Mouse (Mus musculus): ENCODE measurements at regions not wholly inside any gene's neighbourhood (a gene's known extent, or its start where the extent isn't known, plus 50 kb on each side); places are given as distances from the start of the nearest gene placed in this dataset.
A peak's percentile ranks its signal among the peaks of the same experiment; 100 is the strongest.

DNA sequence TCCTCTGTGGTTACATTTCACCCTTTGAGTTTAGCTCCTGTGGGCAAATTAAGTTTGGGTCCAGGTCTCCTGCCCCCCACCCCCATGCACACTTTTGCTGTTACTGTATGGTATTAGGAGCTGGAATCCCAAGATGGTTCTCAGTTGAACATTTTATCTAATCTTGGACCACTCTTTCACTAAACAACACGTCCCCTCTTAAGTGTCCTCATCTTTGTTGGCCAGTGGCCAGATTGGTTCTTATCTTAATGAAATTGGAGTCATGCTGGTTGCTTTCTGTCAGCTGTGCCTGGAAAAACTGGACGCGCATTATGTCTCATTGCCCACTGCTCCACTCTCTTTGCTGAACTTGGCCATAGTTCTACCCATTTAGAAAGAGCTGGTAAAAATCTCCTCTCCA lies 391.1 kb upstream of the Pbx1 start:
- DNase-seq (ENCODE audit: low read depth, low spot score), result no peak

DNA sequence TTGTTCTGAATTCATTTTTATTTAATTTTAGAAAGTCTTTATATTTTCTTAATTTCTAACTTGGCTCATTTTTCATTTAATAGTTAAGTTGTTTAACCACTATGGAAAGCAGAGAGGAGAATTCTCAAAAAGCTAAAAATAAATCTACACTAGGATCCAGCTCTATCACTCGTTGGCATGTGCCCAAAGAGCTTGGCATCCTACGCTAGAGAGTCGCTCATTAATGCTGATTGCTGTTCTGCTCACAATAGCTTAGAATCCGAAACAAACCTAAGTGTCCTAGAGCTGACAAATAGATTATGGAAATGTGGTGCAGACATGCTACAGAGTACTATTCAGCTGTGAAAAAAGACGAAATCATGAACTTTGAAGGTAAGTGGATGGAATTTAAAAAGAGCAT lies 386.3 kb upstream of the Pbx1 start:
- DNase-seq (ENCODE audit: low read depth, low spot score), result no peak

DNA sequence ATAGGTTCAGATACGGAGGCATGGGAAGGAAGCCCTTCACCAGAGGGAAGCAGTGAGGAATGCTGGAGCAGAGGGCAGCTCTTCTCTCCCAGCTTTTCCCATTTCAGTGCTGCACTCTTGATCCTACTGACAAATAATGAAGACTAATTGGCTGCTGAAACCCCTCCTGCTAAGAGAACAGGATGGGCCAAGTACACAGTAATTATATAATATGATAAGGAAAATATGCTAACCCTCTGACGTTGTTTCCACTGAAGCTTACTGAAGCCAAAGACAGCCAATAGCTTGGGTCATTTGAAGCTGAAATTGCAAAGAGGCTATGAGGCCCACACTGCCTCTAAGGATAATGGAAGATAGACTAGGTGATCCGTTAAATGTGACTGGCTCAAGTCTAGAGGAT lies 375.0 kb upstream of the Pbx1 start:
- DNase-seq (ENCODE audit: low read depth, low spot score), result no peak

DNA sequence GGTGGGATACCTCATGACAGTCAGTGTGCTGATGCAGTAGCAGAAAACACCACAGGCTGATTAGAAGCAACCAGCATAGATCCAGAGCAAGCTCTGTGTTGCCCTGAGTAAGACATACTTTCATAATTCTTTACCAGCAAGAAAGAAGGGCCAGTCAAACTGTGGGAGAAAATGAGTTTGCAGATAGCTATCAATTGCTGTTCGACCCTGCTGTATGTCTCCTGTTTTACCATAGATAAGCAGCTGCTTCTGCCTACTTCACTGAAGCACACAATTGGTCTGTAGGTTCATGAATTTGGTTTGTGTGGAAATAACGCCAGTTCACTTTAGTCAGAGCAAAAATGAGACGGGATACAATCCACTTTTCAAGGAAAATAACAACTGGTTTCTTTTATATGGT lies 373.4 kb upstream of the Pbx1 start:
- DNase-seq (ENCODE audit: low read depth, low spot score), result no peak

DNA sequence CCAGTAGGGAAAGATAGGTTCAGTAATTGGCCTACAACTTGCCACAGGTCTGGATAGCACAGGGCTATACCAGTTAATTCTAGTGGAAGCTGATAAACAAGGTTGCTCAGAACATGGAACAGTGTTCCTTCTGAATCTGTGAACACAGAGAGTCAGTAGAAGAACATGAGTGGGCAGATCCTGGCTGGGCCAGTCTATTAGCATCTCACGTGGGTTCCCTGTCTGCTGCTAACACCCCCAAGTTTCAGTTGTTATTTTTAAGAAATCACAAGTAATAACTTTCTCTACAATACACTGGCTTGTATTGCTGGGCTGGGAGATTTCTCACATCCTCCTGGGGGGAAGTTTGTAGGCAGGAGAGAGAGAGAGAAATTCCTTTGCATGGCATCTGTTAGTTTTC lies 369.0 kb upstream of the Pbx1 start:
- no peak for DNase-seq (ENCODE audit: low read depth, low spot score)

DNA sequence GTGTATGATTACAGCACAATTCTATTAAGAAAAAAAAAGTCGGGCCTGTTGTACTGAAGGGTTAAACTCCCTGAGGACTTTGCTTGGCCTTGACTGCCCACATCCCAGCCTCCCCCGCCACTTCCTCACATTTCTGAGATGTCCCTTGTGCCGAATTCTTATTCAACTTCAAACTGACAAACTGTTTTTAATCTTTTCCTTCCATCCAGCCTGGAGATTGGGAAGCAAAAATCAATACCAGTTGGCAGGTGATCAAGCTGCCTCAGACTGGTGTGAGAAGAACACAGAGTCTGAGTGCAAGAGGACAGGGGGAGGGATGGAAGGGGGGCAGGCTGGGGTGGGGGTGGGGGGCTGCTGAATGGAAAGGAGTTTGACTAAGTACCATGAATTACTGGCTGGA lies 354.7 kb upstream of the Pbx1 start:
- DNase-seq (ENCODE audit: low read depth, low spot score), result no peak

DNA sequence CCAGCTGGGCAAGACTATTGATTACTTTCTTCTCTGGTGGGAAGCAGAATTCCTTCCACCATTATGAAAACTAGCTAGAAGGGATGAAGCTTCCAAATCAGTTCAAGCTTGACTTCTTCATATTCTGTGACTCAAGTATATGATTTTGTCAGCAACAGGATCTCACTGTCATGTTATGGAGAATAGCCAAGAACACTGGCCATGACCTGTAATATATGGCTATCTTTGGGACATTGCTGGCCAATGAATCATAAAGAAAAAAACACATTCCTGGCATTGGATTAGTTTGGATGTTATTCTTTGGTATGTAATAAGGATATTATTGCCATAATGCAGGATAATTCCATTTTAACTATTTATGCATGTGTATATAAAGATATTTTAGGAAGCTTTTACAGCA lies 351.8 kb upstream of the Pbx1 start:
- DNase-seq (ENCODE audit: low read depth, low spot score), result no peak

DNA sequence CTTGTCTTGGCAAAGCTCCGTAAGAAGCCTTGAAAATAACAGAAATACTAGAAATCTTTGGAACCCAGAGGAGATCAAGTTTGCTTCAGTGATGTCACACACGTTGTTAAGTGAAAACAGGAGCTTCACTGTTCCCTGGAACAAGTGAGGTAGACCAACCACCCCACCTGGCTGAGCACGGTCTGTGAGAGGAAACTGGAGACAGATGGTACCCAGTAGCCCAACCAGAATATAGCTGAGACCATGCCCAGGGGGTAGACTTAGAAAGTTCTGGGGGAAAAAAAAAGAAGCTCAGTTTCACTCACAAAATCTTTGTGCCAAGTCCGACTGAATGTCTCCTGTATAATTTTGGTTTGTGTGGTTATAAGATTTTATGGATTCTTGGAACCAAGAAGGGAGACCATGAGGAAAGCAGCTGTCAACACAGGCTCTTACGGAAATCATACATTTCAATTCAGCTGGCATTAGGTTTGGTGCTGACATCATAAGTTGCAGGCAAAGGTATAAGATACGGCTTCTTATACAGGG lies 332.4 kb upstream of the Pbx1 start:
- DNase-seq (ENCODE audit: low read depth, low spot score), result no peak

DNA sequence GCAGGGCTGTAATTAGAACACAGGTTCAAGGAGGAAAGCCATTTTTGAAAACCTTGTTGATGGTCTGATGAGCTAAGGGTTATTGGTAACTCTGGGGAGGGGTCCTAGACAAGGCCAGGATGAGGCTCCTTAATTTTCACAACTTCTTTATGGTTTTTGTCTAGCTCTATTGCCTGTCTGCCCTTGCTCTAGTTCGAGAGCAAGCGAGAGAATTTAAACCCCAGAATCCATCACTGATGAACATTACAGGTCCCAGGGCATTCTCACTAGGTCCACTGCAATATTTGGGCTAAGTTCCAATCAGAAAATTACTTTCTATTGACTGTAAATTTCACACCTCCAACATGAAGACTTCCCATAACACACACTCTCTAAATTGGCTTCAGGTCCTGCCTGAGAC lies 329.0 kb upstream of the Pbx1 start:
- no peak for DNase-seq (ENCODE audit: low read depth, low spot score)

DNA sequence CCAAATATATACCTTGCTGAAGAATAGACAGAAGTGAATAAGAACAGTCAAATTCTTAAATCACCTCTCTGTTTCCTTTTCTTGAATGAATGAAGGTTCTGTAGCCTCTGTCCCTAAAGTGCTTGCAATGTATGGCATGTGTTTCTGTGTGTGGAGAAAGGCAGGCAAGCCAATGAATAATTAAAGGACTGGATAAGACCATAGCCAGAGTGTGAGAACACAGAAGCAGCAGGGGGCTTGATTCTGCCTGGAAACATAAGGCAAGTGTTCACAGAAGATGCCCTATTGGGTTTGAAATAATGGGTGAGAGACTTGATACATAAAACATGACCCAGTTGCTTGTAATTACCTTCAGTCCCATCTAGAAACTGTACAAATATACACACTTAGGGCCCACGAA lies 328.2 kb upstream of the Pbx1 start:
- DNase-seq (ENCODE audit: low read depth, low spot score), result no peak

DNA sequence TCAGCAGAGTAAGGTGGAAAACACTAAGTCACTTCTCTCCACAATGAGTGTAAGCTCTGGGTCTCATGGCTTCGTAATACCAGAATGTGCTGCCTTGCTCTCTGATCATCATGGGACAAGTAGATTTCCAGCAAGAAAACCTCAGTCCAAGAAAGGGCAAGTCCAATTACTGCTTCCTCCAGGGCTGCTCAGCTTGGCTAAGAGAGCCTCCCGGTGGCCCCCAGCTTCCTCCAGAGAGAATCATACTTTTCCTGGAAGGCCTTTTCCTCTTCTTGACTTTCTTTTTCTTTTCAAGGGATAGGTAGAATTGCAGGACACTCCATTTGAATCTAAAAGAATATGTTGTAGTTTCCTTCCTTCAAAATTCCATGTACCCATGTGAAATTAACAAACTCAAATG lies 326.8 kb upstream of the Pbx1 start:
- peak; percentile 10 for DNase-seq (ENCODE audit: low read depth, low spot score)

DNA sequence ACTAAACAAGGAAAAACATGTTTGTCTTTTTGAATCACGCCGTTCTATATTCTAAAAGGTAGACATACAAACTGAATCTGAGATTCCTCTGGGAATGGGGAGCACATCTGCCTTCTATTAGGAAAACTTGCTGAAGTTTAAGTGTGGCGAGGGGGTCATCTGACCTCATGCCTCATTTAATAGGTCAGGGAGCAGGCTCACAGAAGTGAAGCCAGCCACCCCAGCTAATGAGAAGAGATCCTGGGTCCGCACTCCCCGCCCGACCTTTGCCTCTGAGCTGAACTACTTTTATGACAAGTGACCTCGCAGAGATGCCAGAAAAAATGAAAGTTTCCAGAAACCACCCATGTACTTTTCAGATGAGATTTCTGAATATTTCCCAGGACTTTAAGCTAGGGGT lies 322.1 kb upstream of the Pbx1 start:
- no peak for DNase-seq (ENCODE audit: low read depth, low spot score)

DNA sequence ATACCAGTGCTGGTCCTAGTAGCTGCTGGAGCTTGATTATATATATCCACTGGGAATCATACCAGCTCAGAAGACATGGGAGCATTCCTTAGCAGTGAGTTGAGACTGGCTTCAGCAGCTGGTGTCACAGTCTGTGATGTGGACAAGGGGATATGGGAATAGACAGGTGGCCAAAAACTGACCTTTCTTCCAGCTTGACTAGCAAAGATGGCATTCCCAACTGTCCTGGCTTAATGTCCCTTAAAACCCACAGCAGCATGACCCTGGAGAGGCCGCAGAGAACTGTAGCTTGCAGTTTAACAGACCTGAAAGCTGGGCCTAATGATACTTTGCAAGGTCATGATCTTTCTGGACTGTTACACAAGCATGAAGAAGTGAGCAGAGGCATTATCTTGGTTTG lies 311.4 kb upstream of the Pbx1 start:
- no peak for DNase-seq (ENCODE audit: low read depth, low spot score)

DNA sequence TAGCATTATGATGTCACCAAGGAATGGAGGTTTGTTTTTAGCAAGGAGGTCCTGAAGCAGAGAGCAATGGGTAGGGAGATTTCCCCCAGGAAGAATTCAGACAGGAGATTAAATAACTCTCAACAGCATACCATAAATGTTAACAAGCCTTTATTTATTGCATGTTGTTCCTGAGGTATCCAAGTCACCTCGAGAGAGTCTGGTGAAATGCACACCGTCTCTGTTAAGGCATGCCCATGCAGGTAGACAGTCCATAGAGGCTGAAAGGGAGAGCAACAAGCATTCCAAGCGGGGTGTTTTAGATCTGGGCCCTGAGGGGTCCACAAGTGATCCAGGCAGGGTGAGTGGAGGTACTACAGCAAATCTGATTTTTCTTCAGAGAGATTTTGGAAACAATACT lies 305.9 kb upstream of the Pbx1 start:
- no peak for DNase-seq (ENCODE audit: low read depth, low spot score)

DNA sequence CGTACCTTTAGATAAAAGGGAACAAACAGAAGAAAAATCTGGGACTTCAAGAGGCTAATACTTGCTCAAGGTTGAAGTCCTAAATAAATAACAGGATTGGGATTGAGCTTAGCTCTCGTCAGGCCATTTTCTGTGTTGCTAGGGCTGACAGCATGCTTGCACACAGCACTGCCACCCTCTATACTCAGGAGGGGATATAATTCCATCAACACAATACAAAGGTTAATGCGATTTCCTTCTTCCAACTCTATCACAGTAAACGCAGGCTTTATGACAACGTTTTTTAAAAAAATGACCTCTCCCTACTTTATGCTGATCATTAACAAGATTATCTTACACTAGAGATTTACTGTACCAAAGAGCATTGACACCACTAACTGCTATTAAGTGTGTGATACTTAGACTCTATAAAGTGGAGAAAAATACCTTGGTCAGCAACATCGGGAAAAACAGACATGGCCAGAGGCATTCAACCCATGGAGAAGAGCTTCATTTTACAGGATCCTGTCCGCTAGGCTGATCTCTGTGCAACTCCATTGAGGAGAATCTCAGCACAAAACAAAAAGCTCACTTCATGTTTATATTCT lies 305.3 kb upstream of the Pbx1 start:
- DNase-seq (ENCODE audit: low read depth, low spot score), result no peak

DNA sequence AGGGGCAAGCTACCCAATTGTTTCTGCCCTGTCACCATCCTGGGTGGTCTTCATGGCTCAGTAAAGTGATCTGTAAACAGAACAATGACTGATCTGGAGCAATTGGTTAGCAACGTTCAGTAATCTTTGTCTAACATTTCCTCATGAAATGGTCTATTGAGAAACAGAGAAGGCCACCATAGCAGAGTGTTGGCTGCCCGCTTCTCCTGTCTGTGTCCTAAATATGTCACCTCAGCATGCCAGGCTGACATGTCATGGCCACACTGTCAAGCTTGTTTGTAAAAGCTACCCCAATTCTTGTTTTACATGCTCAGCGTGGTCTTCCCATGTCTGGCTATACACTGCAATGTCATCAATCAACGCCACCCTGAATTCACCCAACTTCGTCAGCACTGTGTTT lies 301.0 kb upstream of the Pbx1 start:
- DNase-seq (ENCODE audit: low read depth, low spot score), result no peak

DNA sequence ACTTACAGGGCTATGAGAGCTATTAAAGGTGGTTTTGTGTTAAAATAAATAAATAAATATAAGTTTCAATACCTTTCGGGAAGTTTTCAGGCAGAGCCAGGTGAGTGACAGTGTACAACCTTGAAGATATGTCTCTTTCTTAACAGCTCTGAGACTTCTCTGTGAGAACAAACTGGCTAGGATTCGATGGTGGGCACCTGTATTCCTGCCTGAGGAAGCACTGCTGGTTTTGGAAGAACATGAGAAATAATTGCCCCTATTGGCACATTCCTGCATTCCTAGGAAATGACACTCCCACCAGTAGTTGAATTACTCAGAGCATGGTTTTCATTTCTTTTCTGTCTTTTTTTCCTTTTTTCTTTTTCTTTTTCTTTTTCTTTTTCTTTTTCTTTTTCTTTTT lies 277.8 kb upstream of the Pbx1 start:
- DNase-seq (ENCODE audit: low read depth, low spot score), result no peak

DNA sequence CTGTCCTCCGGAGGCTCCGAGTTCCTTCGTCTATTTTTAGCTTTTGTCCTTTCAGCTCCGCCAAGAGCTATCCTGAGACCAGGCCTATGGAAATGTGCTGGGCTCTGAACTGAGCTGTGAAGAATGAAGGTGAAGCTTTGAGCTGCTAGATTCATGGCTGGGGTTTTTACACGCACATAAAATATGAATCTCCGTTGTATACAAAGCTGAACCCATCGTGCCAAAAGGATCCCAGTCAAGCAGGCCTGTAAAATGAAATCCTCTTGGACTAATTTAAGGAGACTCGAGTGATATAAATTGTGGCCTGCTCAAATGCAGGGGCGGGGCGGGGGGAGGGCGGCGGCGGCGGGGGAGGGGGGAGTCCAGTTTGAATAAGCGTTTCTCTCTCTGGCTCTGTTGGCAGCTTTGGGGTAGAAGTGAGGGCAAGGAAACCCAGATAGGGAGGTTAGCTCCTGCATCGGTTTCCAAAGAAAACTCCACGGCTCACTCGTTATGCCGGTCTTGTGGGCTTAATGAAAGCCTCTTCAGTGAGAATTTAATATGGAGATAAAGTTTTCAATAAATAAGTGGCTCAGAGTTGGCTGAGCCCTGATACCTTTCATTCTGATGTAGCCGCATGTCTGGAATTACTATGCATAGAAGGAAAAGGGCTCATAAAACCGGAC lies 277.1 kb upstream of the Pbx1 start:
- peak; percentile 67 for DNase-seq (ENCODE audit: low read depth, low spot score)

DNA sequence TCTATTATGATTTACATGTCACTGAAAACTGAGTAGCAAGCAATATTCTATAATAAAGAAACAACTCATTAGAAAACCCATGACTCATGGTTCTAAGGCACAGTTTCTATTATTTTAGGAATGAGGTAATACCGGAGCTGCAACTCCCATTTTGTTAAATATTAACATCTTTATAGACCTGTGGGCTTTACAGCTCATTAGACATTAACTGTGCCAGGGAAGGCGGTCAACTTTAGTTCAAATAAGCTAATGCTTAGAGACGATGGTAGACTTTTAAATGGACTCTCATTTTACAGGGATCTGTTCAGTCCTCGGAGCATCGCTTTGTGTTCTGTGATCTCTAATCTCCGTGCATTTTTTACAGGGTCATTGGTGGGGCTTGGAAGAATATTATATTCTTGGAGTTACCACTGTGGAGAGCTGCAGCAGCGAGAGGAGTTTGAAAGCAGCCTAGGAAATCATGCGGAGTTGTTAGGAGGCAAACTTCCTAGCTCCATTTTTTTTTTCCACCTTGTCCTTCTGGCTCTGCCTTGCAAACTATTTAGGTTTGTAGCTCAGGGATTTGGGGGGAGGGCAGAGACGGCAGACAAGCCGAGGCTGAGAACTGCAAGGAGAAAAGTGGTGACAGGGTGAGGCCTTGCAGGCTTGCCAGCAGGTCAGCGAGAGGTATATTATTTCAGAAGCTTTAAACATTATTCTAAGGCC lies 276.2 kb upstream of the Pbx1 start:
- DNase-seq (ENCODE audit: low read depth, low spot score), result peak; percentile 56

DNA sequence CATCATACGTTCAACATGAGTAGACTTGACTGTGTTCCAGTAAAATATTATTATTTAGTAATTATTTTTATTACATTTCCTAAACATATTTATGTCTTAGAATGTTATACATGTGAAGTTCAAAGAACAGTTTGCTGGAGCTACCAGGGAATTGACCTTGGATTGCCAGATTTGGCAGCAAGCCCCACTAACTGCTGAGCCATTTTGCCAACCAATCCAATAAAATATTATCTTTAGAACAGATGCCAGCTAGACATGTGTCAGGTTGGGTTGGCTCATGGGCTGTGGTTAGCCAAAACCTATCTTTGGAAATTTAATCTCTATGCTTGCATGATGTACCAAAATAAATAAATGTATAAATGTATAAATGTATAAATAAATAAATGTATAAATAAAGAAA lies 265.3 kb upstream of the Pbx1 start:
- no peak for DNase-seq (ENCODE audit: low read depth, low spot score)

DNA sequence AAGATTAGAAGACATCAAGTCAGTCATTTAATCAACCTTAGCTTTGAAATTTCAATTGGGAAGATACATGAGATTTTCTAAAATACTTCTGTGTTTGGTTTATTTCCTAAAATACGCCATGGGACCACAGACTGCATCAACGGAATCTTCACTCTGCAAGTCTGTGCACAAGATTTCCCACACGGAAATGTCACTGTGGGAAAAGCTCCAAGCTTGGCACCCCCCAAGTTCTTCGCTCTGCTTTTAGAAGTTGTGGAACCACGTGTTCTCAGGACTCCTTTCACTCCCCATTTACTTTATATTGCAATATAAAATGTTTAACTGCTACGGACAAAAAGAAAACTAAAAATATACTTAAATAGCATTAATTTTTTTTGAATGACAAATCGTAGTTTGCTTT lies 254.8 kb upstream of the Pbx1 start:
- no peak for DNase-seq (ENCODE audit: low read depth, low spot score)

DNA sequence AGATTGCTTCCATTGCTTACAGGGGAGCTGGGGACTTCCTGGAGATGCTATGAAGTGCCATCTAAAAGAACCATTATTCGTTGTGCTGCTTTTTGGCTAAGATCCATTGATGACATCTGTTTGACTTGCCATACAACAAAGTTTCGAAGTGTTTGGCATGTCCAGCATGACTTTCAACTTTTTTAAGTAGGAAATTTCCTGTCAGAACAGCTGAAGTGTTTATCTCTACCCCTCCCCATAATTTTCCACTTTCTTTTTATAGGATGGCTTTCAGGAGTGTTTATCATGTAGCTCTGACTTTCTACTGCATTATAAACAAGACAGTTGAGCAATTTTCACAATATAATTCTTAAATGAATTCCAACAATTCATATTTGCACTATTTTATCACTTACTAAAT lies 253.1 kb upstream of the Pbx1 start:
- DNase-seq (ENCODE audit: low read depth, low spot score), result no peak
